Mouse (Mus musculus): Measurements from ENCODE around the gene Lbhd2.

Gene Lbhd2

DNA sequence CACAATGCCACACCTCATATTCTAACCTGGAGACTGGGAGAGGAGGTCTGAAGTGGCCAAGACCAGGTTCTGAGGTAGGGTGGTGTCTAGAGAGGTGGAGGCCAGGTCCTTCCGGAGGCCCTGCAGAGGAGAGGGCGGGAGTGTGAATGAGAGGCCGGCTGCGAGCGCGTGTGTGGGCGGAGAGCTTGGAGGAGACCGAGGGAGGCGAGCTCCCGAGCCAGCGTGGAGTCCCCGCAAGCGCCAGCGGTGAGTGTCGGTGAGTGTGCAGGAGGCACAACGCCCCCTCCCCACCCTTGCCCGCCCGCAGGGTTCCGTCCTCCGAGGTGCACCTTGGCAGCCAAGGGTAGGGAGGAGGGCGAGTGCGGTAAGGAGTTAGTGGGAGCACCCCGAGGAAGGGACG lies at the start of gene Lbhd2:
TSS of gene Lbhd2 (plus strand) at position 188 of the 400 bp plus-strand sequence.
- DNase-seq (ENCODE audit: low spot score in 2 of 2), result no peak

DNA sequence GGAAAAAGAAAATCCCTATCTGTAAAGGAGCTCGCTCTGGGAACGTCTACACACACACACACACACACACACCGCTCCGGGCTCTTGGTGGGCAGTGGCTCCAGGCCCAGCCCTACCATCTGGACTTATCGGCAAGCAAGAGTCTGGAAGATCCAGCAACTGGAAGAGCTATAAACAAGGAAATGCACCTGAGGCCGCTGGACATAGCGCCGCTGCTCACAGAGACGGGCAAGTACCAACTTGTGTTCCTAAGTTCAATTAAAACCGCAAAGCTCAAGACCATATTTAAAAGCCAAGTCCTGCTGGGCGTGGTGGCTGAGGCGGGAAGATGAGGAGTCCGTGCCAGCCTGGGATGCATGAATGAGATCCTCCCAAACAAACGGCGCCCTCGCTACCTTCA lies 45.9 kb upstream of the Lbhd2 start:
- DNase-seq (ENCODE audit: low spot score in 2 of 2), result no peak

DNA sequence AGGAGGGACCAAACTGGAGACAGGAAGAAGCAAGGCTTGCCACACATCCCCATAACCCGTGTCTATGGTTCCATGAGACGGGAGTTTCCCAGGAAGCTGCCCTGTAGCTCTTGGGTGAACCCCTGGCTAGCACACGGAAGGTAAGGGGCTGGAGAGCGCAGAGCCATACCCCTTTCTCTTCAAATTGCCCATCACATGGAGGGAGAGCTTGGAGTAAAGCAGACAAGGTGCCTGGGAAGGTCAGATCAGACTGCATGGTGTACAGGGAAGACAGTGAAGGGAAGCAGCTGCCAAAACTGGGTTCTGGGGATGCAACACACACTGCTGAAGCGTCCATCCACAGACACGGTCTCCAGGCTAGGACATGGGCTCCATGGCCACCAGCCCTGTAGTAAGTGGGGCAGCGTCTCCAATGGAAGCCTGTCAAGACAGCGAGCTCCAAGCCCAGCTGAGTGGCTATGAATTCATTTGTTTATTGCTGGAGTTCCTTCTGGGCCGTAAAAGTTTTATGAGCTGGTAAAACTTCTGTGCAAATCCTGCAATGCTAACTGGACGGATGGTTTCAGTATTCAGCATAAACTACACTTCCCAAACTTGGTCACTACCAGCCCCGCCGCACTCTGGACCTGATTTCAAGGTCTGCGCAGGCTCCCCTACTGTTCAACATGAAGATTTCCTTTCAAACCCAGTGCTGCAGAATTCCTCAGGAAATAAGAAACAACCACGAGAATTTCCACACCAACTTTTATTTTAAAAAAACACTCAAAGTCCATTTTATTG lies 45.1 kb upstream of the Lbhd2 start:
- DNase-seq (ENCODE audit: low spot score in 2 of 2), result no peak

DNA sequence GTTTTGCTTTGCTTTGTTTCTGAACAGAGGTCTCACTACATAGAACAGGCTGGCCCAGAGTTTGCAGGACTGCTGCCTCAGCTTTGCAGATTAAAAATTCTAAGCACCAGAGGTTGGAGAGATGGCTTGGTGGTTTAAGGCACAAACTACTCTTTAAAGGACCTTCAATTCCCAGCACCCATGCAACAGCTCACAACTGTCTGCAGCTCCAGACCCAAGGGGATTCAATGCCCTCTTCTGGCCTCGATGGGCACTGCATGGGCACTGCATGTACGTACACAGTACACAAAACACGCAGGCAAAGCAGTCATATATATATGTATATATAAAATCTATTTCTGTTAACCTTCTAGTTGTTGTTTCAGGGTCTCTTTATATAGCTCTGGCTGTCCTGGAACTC lies 42.4 kb upstream of the Lbhd2 start:
- DNase-seq (ENCODE audit: low spot score in 2 of 2), result no peak

DNA sequence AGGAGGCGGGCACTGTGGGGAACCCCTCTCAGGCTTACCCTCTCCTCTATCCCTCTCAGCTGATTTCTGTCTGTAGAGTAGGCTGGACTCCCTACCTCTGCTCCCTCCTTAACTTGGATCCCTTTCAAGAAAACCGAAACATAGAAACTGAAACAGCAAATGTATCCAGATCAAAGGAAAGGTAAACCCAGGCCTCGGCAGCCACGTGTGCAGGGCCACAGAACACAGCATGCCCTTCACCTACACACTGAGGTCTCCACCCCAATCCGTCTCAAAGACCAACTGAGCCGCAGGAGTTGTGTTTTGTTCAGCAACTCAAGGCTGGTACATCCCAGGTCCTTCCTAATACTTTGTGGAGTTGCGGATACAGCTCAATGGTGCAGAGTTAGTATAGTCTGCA lies 39.5 kb upstream of the Lbhd2 start:
- no peak for DNase-seq (ENCODE audit: low spot score in 2 of 2)

DNA sequence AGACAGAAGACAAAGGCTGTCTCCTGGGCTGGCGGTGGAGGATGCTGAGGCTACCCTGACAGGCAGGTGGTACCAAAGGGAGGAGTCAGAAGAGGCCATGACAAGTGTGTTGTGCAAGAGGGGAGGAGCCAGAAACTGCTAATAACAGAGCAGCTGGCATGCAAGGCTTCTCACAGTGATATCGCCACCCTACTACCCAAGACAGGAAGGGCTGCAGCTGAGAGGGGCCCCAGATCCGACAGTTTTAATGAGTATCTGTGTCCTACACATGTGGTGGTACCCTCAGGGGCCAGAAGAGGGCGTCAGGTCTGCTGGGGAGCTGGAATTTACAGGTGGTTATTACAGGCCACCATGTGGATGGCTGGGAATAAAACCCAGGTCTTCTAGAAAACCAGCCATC lies 36.4 kb upstream of the Lbhd2 start:
- no peak for DNase-seq (ENCODE audit: low spot score in 2 of 2)

DNA sequence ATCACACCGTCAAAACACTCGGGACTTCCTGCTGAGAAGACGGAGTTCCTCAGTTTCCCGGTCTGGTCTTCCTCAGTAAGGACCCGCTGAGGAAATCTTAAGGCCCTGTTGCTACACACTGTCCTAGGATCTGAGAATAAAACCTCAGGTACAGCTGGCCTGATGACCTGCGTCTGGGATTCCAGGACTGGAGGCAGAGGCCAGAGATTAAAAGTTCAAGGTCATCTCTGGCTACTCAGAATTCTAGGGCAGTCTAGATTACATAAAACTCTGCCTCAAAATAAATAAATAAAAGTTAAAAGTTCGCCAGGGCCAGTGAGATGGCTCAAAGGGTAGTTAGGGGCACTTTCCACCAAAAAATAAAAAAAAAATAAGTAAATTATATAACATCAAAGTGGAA lies 34.7 kb upstream of the Lbhd2 start:
- no peak for DNase-seq (ENCODE audit: low spot score in 2 of 2)

DNA sequence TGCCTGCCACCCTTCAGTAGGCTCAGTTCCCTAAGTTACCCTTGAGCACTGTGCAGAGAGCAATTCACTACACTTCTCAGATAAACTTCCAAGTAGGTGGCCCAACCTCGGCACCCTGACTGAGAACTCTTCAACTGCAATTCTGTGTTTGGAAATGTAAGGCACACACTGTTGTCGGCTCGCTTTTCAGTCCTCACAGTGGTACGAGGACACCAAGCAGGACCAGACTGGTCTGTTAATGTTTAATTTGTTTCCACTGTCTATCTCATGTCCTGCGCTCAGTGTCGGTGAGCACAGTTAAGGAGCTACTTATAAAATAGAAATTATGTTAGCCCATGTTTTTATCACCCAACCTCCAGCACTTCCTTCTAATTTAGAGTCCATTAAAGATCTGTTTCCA lies 33.2 kb upstream of the Lbhd2 start:
- DNase-seq (ENCODE audit: low spot score in 2 of 2), result no peak

DNA sequence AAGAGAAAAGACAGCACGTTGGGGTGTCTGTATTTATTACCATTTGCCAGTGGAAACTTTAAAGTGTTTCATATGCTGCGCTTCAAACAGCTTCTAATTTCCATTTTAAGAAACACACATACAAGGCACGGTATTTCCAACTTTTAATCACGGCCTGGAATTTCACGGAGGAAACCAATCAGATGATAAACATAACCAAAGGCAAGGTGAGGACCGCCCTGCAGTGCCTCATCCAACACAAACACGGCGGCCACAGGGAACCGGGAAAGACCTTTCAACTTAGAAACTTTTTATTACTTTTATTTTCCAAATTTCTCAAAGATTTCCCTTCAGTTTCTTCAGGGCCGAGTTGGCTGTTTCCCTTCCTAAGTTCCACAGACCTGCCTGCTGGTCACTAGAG lies 31.9 kb upstream of the Lbhd2 start:
- no peak for DNase-seq (ENCODE audit: low spot score in 2 of 2)

DNA sequence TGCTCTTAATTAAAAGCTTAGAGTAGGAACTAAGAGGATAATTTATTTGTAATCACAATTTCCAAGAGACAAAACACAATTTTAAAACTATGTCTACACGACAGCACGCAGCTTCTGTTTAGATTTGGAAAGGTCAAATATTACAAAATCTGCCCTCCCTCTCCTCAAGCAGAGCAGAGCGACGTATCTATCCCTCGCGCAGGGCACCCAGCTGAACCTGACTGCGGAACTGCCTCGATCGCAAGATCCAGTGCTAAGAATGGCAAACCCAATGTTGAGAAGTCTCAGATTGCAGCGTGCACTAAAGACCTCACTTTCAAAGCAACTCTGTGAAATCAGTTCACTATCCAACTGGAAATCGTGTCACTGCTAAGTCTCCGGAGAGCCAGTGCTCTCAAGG lies 31.1 kb upstream of the Lbhd2 start:
- DNase-seq (ENCODE audit: low spot score in 2 of 2), result no peak

DNA sequence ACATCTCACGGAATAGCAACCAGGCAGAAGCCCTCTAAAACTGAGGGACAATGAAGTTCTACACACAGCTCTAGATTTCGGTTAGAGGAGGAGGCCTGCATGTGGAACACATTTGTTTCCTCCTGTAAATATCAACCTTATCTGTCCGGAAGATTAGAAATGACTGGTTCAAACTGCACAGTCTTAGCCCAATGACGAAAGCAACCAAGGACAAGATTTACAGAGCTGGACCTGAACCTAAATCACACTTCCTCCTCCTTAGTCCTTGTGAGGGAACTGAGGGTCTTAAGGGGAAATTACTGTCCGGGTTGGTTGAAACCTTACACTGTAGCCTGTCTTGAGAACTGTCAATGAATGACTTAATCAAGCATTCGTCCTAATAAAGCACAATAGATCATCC lies 30.6 kb upstream of the Lbhd2 start:
- DNase-seq (ENCODE audit: low spot score in 2 of 2), result no peak

DNA sequence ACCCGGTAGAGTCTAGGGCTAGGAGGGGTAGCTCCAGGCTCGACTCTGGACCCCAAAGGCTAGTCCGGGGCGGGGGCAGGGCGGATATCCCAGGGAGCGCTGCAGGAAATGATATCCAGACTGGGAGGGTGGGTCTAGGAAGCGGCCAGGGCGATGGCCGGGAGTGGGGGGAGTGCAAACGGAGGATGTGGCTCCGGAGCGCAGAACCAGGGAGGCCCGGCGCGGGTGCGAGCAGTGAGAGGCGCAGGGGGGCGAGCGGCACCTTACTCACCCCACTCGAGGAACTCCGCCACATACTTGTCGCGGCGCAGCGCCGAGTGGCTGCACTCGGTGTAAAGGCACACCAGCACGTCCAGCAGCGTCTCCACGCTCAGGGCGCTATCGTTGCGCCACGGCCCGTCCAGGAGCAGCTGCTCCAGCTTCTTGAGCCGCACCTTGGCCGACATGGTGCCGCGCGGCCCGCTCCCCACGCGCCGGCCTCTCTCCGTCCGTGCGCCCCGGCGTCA lies 29.7 kb upstream of the Lbhd2 start:
- DNase-seq (ENCODE audit: low spot score in 2 of 2), result no peak

DNA sequence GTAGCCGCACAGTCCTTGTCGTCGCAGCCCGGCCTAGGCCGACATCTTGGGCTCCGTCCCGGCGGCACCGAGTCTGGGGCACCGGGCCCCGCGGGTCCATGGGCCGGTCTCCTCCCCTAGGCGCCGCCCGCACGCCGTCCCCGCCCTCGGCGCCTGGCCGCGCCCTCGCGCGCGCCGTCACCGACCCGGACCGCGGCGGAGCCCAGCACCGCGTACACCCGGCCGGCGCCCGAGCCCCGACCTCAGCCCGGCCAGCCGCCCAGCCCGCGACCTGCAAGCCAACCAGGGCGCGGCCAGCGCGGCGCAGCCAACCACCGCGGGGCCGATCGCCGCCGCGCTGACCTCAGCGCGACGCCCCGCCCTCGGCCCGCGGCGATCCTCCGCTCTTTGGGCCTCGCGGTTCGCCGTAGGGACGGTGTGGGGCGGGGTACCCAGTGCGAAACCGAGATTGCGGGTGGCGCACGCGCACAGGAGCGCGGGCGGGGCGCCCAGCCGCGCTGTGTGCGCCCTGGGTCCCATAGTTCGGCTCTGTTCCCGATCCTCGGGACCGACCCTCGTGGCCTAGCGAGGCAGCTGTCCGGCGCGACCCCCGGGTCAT lies 29.1 kb upstream of the Lbhd2 start, which contains the start of gene Cdc42bpb:
TSS of gene Cdc42bpb (minus strand) at position 343 of the 598 bp plus-strand sequence.
- no peak for DNase-seq (ENCODE audit: low spot score in 2 of 2)

DNA sequence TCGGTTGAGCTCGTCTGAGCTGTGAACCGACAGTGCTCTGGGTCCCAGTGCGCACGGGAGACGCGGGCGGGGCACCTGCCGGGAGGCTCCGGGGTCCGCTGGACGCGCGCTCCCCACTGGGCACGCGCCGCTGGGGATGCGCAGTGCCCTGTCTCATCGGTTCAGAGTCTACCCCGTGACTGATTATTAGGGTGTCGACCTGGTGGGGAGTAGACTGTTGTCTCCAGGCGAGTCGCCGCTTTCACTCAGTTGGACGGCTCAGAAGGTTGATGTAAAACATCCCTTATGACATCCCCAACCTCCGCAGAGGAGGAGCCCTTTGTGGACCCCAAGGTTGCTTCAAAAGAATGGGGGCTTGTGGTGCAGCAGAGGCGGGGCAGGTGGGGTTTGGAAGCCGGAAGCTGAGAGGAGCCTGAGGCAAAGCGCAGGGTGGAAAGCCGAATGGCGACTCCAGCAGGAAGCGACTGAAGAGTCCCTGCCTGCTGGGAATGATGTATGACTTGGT lies 28.6 kb upstream of the Lbhd2 start:
- DNase-seq (ENCODE audit: low spot score in 2 of 2), result no peak

DNA sequence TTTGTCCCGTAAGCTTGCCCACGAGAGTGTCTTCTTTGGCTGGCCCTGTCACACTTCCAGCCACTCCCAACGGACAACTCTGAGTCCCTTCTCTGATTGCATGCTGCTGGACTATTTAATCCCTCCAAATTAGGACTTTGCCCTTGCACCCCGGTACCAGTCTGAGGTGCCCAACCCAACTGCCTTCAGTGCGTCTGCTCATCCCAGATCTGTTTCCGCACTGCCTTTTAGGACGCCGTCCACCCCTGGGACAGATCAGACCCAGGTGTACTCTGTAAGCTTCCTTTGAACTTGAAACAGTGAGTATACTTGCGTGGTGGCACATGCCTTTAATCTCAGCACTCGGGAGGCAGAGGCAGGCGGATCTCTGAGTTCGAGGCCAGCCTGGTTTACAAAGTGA lies 27.8 kb upstream of the Lbhd2 start:
- DNase-seq (ENCODE audit: low spot score in 2 of 2), result no peak

DNA sequence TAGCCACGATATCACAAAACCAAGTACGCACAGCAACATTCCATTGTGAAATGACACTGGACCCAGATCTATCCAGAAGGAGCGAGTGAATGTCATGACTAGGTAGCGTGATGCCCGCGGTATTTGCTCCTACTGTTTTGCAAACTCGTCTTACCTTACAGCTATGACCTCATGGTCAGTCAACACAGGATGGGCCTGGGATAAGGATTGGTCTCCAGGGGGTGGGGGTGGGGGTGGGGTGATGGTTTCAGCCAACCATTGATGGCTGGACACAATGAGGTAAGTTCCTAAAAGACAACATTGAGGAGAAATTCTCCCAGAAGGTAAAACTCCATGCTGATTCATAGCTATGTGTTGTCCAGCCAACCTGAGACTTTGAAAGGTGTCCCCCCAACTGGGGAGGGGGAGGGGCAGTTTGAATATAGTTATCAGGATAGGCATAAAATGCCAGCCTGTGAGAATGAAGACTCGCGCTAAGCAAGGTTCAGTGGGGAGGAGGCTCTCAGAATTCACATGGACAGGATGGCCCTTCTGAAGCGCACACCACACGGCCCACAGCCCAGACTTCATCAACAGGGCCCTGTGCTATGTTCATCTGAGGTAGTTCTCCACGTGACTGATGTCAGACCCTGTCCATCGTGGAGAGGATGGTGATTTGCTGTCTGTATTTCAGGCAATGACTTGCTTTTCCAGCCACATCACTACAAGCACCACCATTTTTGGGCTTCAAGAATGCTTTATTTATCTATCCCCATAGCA lies 20.5 kb upstream of the Lbhd2 start:
- no peak for DNase-seq (ENCODE audit: low spot score in 2 of 2)

DNA sequence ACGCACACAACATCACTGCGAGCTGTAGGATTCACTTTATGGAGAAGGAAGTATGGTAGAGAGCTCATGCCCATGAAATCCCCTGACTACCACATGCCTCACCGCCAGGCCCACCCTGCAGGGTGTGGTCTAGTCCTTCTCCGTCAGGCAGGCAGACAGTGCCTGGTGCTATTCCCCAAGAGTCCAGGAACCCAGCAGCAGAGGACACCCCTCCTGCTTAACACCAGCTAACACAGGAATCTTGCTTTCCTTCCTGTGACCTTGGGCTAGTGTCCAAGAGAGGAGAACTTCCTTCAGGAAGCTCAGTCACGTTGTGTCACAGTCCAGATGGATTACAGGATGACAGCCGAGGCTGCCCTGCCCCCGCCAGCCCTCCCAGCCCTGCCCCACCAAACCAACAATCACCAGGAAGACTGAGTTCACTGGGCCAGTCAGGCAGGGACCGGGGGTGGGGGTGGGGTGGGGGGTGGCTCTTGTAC lies 19.9 kb upstream of the Lbhd2 start:
- no peak for DNase-seq (ENCODE audit: low spot score in 2 of 2)

DNA sequence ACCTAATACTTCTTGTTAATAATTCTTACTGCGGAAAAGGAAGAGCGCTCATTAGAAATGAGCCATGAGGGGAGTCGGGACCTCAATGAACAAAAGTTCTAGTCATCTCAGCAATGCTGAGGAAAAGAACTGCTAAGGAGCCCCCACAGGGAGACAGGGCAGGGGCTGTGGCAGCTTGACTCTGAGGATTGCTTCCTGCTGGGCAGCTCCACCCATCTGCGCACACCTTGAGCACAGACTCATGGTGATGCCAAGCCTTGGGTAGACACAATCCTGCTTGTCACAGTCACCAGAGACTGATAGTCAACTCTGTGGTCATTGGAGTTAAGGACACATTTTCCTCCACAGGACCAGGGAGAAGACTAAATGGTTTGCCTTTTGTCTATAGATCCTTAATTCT lies 19.5 kb upstream of the Lbhd2 start:
- no peak for DNase-seq (ENCODE audit: low spot score in 2 of 2)

DNA sequence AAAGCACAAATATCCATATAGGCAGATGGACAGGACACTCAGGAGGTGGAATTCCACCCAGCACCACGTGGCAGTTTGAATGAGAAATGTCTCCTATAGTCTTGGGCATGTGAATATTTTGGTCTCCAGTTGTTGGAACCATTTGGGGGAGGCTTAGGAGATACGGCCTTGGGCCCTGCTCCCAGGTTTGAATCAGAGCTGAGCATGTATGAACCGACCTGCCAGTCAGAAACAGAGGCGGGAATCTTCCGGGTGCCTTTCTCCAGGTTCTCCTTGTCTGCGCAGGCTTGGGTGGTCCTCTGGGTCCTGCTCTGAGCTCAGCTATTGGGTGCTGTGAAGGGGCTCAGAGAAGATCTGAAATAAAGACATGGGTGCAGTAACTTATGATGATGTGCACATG lies 12.6 kb upstream of the Lbhd2 start:
- no peak for DNase-seq (ENCODE audit: low spot score in 2 of 2)

DNA sequence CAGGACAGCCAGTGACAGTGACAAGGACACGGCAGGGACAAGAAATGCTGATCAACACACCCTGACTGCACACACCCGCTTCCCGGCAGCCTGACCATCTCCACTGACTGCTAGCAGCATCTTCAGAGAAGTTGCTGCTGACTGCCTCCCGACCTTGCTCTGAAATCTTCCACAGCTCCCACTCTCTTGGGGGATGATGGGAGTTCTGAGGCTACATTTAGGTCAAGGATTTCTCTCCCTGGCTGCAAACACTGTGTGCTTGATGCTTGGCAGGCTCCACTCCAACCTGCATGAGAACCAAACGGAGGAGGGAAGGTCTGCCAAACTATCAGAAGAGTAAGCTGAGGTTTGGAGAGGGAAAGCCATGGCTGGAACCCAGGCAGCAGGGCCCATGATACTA lies 9.6 kb upstream of the Lbhd2 start:
- DNase-seq (ENCODE audit: low spot score in 2 of 2), result no peak

DNA sequence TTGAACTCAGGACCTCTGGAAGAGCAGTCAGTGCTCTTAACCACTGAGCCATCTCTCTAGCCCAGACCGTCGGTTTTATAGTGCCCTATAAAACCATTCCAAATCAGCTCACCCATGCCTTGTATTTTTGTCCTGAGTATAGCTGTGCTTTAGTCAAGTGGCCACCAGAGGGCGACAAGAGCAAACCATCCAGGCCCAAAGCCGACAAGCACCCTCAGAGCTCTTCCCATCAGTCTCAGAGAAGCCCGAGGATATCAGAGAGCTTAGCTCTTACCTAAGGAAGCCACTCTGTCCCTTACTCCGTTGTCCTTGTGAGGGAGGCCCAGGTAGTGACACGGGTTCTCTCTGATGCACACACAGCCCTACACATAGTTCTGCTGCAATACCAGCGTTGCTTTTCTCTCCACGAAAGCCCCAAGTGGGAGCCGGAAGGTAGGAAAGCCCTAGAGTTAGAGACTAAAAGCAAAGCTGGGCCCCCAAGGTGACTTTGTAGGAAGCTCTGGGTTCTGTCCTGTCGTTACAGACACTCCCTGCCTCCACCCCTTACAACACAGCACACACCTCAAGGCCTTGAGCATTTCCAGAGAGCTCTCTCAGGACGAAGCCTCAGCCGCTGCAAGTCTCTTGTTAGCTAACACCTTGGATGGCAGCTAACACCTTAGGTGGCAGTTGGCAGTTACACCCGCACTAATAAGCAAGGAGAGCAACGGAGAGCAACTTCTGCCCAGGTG lies 5.0 kb upstream of the Lbhd2 start:
- DNase-seq (ENCODE audit: low spot score in 2 of 2), result peak in 1 of 2 experiments; percentile 66

DNA sequence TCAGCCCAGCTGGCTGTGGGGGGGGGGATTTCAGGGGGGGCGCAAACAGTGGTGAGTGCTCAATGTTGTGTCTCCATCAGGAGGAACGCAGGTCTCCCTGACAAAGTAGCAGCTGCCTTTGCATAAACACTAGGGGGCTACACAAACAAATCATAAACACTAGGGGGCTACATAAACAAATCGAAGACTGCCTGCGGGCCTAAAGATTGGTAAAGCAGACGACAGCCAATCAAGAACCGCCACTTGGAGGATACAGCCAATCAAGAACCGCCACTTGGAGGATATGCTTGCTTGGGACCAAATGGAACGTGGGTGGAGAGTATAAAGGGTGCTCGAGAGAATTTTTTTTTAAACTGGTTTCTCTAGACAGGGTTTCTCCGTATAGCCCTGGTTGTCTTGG lies 1.7 kb upstream of the Lbhd2 start:
- DNase-seq (ENCODE audit: low spot score in 2 of 2), result no peak
